Mouse (Mus musculus) adrenal gland, postnatal 4 days (tissue): ENCODE measurements around the gene Eif4ebp2. TPM values are rescaled to one million over a fixed set of nuclear protein-coding genes. Genes with fewer than 3 reads are reported as not detected.

Source experiments
- DNase-seq, 2 experiments: peaks; one replicate each; pipeline ENCODE4 v3.0.0; 2021 to 2022; ENCODE audit warnings: low spot score in 2 of 2, mixed read lengths in 2 of 2
- total RNA-seq, 2 experiments: library from RNA; stranded (reverse); gene quantifications; 2 replicates each; pipeline ENCODE4 v1.2.3; 2021

Gene Eif4ebp2
- total RNA-seq, 2 experiments from 2014 or later: 112 to 123 TPM

DNA sequence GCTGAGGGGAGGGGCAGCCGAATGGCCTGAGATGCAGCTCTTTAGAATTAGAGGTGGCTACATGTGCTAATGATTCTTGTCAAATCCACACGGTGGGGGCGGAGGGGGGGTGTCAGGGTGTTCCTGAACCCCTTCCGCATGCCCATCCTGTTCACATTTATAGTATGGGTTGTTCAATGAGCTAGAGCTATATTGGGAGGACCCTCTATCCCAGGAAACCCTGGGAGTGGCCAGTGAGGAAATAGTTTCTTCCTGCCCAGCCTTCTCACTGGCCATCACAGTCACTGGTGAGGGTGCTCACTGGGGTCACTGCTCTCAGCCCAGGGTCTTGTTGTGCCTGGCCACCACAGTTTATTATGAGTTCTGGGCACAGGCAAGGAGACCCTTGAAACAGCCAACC, 32.5 kb downstream of the Eif4ebp2 start:
- no peak for DNase-seq

- no peak for DNase-seq
Measured at GRCm38 (mm10) chr10:61419146-61419545, 33.3 kb downstream of the Eif4ebp2 start.

DNA sequence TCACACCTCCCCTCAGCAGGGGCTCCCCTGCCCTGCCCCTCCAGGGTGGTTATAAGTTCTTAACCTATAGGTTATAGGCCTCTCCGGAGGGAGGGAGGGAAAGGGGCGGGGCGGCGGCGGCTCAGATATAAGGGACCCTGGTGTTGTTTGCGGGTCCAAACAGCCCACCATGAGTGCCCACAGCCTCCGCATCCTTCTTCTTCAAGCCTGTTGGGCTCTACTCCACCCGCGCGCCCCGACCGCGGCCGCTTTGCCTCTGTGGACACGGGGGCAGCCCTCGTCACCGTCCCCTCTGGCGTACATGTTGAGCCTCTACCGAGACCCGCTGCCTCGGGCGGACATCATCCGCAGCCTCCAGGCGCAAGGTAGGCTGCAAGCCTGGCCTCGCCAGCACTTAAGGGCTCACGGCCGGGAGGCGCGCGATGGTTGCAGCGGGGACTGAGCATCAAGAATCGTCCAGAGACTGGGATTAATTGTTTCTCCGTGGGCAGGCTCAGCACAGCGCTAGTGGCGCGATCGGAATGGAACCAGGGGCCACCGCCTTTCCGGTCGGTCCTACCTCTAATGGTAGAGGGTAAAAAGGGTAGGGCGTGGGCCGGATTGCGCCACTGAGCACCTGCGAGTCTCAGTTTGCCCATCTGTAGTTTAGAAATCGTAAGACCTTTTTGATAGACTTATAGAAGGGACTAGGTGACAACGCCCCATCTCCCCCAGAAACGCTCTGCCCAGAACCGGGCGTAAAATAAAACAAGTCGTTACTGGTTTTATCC, 34.1 kb downstream of the Eif4ebp2 start:
- no peak for DNase-seq

DNA sequence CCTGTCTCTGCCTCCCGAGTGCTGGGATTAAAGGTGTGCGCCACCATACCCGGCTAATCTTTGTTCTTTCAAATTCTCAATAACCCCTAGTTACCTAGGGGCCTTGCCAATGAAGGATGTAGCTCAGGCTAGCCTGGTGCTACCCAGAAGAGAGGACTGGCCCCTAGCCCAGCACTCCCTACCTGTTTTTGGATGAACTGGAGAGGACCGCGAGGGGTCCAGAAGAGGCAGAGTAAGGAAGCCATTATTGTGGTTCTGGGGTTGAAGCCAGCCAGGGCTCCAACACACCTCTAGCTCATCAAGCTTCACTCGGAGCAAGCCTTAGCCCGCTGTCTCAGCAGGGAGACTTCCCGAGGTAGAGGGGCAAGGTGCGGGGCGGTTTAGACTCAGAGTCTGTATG, 34.8 kb downstream of the Eif4ebp2 start, which contains the start of gene Nodal:
TSS of gene Nodal (plus strand) at position 301 of the 400 bp plus-strand sequence.
- no peak for DNase-seq

DNA sequence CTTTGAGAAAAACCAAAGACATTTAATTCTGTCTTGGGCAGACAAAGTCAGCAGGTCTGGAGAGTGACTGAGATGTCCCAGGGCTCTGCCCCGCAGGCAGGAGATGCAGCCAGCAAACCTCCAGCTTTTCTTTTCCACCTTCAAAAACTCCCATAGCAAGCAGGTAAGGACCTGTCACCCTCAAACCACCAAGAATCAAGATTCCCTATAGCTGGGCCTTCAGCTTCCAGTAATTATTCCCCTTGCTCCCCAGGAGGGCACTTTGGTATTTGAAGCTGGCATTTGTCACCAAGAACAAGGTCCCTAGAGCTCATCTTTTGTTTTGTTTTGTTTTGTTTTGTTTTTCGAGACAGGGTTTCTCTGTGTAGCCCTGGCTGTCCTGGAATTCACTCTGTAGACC, 35.4 kb downstream of the Eif4ebp2 start:
- DNase-seq: no peak

DNA sequence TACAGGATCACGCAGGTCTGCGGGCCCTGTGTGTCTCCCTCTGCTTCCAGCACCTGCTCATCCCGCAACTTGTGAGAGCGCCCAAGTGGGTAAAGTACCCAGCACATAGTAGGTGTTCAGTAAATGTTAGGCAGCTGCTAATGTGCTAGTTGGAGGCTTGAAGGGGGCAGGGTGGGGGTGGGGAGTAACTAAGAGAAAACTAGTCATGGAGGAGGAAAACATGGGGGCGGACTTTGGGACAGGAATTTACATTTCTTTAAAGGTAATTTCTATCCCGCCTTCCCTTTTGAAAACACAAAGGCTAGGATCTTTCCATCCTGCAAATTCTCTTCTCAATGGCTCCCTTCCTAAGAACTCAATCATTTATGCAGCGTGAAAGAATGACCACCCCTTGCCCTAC, 35.9 kb downstream of the Eif4ebp2 start:
- no peak for DNase-seq

GRCm38 (mm10) chr10:61415890-61416289, 36.6 kb downstream of the Eif4ebp2 start:
- DNase-seq: no peak

GRCm38 (mm10) chr10:61415240-61415639, 37.2 kb downstream of the Eif4ebp2 start:
- no peak for DNase-seq

DNA sequence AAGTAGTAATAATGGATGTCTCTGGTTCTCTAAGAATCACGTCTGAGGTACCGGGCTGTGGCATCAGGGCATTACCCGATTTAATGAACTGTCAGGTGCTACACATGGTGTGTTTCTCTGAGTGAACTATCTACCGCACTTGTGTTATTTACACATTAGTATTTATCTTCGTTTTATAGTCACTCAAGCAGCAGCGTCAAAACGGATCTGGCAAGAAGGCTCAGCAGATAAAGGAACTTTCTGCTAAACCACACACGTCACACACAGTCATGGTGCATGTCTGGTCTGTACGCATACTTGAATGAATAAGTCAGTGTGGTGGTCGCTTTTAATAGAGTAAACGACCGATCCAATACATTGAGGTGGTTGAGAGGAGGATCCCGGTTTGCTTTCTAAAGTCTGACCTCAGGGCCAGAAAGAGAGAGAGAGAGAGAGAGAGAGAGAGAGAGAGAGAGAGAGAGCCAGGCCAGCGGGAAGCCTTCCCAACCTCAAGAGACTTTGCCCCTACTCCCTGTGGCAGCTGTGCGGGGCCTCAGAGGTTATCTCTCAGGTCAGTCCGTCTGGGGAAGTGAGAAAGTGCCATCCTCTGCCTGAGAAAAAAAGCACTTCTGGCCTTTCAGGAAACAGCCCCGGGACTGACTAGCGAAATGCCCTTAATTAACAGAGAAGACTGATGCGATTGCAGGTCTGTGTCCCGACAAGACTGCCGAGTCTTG, 39.4 kb downstream of the Eif4ebp2 start:
- DNase-seq: no peak

DNA sequence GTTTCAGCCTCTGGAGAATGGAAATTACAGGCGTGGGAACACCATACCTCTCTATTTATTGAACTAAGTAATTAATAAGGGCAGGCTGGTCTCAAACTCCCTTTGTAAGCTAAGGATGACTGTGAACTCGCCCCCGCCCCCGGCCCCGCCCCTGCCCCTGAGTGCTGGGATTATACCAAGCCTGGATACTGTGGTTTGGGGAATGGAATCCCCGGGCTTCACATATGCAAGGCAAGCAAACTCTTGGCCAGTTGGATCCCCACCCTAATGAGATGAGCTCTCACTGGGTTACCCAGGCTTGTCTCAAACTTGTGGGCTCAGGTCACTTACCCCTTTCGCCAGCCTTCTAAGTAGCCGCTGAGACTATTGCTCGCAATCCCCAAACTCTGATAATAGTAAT, 42.3 kb downstream of the Eif4ebp2 start:
- no peak for DNase-seq

- no peak for DNase-seq
Measured at GRCm38 (mm10) chr10:61409776-61410175, 42.7 kb downstream of the Eif4ebp2 start.

GRCm38 (mm10) chr10:61405958-61406357, 46.5 kb downstream of the Eif4ebp2 start:
- DNase-seq: no peak

DNA sequence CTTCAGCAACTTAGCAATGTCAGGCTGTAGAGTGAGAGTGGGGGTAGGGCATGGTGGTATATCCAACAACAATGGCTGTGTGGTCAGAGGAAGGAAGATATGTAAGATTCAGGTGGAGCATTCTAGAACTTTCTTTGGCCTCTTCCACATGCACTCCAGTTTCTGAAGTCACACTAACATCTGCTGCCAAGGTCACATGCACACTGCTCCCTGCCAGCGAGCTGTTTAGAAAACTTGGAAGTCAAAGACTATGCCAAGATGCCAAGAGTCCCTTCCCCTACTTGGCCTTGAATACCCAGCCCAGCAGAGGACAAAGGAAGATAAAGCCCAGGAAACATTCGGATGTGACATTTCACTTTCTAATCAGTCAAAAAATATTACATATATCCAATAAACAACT, 49.5 kb downstream of the Eif4ebp2 start:
- no peak for DNase-seq

- DNase-seq: no peak
Measured at GRCm38 (mm10) chr10:61402480-61402879, 50.0 kb downstream of the Eif4ebp2 start.

- no peak for DNase-seq
Measured at GRCm38 (mm10) chr10:61400407-61400806, 52.1 kb downstream of the Eif4ebp2 start.

DNA sequence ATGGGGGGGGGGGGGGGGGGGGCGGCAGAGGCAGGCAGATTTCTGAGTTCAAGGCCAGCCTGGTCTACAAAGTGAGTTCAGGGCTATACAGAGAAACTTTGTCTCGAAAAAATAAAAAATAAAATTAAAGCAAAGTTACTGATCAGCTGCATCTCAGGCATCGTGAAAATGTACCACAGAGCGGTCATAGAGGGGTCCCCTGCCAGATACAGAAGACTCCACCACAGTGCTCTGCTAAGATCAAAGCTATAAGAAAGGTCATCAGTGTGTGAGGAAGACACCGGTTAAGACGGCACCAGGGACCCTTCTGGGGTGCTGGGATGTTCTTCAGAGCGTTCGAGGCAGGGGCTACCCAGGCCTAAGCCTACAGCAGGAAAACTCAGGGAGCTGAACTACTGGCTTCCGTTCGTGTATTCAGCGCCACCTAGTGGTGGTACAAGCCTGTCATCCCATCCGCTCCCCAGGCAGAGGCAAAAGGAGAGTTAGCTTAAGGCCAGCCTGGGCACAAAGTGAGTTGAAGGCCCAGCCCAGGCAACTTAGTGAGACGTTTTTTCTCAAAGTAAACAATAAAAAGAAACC, 53.2 kb downstream of the Eif4ebp2 start:
- DNase-seq: peak in 1 of 2 experiments; percentile 39

DNA sequence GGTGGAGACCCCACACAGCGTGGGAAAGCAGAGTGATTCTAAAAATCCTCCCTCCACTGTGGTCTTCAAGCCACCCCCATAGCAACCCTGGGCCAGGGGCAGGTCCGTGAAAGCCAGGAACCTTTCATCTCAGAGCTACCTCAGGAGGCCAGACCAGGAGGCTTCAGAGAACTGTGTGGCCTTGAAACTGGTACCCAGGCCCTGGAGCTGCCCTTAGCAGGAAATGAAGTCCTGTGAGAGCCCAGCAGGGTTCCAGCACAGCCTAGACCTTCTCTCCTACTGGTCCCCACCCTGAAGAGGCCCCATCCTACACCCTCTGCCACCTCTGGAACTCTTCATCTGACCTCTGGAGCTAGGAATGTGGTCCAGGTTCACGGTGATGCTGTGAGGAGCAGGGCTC, 54.3 kb downstream of the Eif4ebp2 start:
- no peak for DNase-seq

DNA sequence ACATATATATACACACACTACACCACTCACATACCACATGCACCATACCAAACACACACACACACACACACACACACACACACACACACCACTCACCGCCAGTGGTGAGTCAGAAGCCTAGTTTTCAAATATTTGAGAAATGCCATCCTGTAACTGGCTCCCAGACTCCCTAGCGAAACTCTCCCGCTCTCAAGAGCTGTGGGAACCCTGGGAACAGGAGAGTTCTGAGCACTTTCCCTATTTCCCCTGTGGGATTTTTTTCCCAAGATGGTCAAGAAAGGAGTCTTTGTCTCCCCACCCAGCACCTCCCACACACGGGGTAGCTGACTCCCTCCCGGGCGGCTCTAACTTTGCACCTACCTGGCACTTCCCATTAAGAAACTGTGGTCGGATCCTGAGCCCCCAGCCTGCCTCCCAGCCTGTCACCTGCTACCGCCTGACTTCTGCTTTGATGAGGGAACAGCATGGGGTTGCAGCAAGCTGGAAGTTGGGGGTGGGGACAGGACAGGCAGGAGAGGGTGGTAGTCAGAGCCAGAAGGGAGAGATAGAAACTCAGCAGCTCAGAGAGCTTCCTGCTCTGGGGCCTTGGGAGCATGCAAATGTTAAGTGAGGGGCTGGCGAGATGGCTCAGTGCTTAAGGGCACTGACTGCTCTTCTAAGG, 57.9 kb downstream of the Eif4ebp2 start:
- DNase-seq: no peak

- DNase-seq: no peak
Measured at GRCm38 (mm10) chr10:61392584-61392983, 59.9 kb downstream of the Eif4ebp2 start.

DNA sequence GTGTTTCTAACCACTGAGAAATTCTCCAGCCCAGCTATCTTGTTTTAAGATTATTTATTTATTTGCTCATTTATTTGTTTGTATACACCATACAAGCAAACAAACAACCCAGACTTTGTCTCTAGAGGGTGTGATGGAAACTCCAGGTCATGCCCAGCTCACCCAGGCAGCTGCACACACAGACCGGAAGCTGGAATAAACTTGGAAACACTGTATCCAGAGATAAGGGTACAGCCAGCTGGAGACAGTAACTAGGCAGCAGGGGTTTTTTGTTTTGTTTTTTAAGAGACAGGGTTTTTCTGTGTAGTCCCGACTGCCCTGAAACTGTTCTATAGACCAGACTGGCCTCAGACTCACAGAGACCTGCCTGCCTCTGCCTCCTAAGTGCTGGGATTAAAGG, 62.3 kb downstream of the Eif4ebp2 start:
- no peak for DNase-seq

DNA sequence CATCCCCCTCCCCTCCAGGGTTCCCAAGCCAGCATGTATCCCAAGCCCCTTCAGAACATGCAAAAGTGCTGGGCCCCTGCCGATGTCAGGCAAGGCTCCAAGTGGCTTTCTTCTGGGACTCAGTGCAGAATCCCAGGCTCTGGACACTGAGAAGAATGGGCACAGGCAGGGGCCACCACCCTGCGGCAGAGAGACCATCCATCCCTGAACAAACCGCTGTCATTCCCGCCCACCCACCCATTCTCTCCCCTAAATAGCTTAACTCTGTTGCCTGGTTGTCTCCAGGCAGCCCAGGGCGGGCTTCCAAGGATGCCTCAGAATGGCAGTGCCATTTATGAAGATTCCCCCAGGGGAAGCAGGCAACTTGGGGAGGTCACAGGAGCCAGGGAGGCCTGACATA, 63.4 kb downstream of the Eif4ebp2 start:
- no peak for DNase-seq

- no peak for DNase-seq
Measured at GRCm38 (mm10) chr10:61386284-61386683, 66.2 kb downstream of the Eif4ebp2 start.
